Mouse (Mus musculus): ENCODE results near the gene Slit1. TPM values are rescaled to one million over a fixed set of nuclear protein-coding genes. Genes with fewer than 3 reads are reported as not detected.
A peak's percentile ranks its signal among the peaks of the same experiment; 100 is the strongest.

Gene Slit1
- polyA plus RNA-seq, 1 experiment from 2014 or later: 14.8 TPM

GRCm38 (mm10) chr19:41613325-41614087, 130.0 kb downstream of the Slit1 start:
- ATAC-seq (ENCODE audit: low FRiP score, low read depth): peak; percentile 70; the same call in 1 of the 2 replicates
- H3K4me1 ChIP-seq: peaks cover 44% of the 10 kb centered on the region
- H3K9me3 ChIP-seq: no peaks in the 10 kb centered on the region
- WGBS: 21% methylated on average over 16 of the region's 16 CpGs
- H3K27ac ChIP-seq (replicated peaks): no peak overlapping the region
- H3K4me2 ChIP-seq (replicated peaks): peak overlapping the region; percentile 43
- H3K4me3 ChIP-seq: peak overlapping the region; percentile 23; the same call in 1 of the 2 replicates
- no peaks in the 10 kb centered on the region for H3K36me3 ChIP-seq
- H3K27me3 ChIP-seq: peaks cover 25% of the 10 kb centered on the region
- H3K9ac ChIP-seq (replicated peaks): peak overlapping the region; percentile 17; the same call in 1 of the 2 replicates

- no peak for ATAC-seq (ENCODE audit: low FRiP score, low read depth)
- H3K9ac ChIP-seq (replicated peaks): no peak overlapping the region
- no peak overlapping the region for H3K27ac ChIP-seq (replicated peaks)
- no peak overlapping the region for H3K4me2 ChIP-seq (replicated peaks)
- no peaks in the 10 kb centered on the region for H3K9me3 ChIP-seq
- H3K4me1 ChIP-seq: peaks cover 32% of the 10 kb centered on the region
- 84% methylated on average over 6 of the region's 6 CpGs for WGBS
- H3K4me3 ChIP-seq: no peak overlapping the region
- H3K27me3 ChIP-seq: peaks cover 17% of the 10 kb centered on the region
- no peaks in the 10 kb centered on the region for H3K36me3 ChIP-seq
These were observed 131.8 kb downstream of the Slit1 start for GRCm38 (mm10) chr19:41611683-41612082.

GRCm38 (mm10) chr19:41606208-41606987, 137.1 kb downstream of the Slit1 start:
- Histone ChIP-seq H3K27me3 (no peaks in the 10 kb centered on the region), H3K9me3 (no peaks in the 10 kb centered on the region), H3K27ac (replicated peaks) (no peak overlapping the region), H3K36me3 (0 out of 2 replicates have a peak, but pooled peaks cover 5% of the 10 kb centered on the region), H3K4me2 (replicated peaks) (no peak overlapping the region), H3K4me3 (no peak overlapping the region), H3K4me1 (no peaks in the 10 kb centered on the region), H3K9ac (replicated peaks) (no peak overlapping the region)
- 80% methylated on average over 10 of the region's 10 CpGs for WGBS
- ATAC-seq (ENCODE audit: low FRiP score, low read depth): no peak

- H3K36me3 ChIP-seq: 0 out of 2 replicates have a peak, but pooled peaks cover 5% of the 10 kb centered on the region
- no peak overlapping the region for H3K4me3 ChIP-seq
- WGBS: 53% methylated on average over 11 of the region's 11 CpGs
- no peak overlapping the region for H3K4me2 ChIP-seq (replicated peaks)
- no peaks in the 10 kb centered on the region for H3K27me3 ChIP-seq
- H3K27ac ChIP-seq (replicated peaks): no peak overlapping the region; the same call in 1 of the 2 replicates
- H3K4me1 ChIP-seq: no peaks in the 10 kb centered on the region
- peak; percentile 30; the same call in 1 of the 2 replicates for ATAC-seq (ENCODE audit: low FRiP score, low read depth)
- no peaks in the 10 kb centered on the region for H3K9me3 ChIP-seq
- H3K9ac ChIP-seq (replicated peaks): no peak overlapping the region
These were observed 142.8 kb downstream of the Slit1 start for GRCm38 (mm10) chr19:41600647-41601046.

- Histone ChIP-seq H3K4me1 (no peaks in the 10 kb centered on the region), H3K4me2 (replicated peaks) (no peak overlapping the region), H3K36me3 (no peaks in the 10 kb centered on the region), H3K4me3 (no peak overlapping the region), H3K27ac (replicated peaks) (no peak overlapping the region), H3K9me3 (no peaks in the 10 kb centered on the region), H3K9ac (replicated peaks) (no peak overlapping the region), H3K27me3 (no peaks in the 10 kb centered on the region)
- whole genome bisulfite sequencing: 90% methylated on average over 6 of the region's 6 CpGs
- no peak for ATAC-seq (ENCODE audit: low FRiP score, low read depth)
These were observed 146.1 kb downstream of the Slit1 start for GRCm38 (mm10) chr19:41597170-41597894.

- Histone ChIP-seq H3K27ac (replicated peaks) (no peak overlapping the region), H3K4me1 (no peaks in the 10 kb centered on the region), H3K4me3 (no peak overlapping the region), H3K9ac (replicated peaks) (no peak overlapping the region), H3K9me3 (no peaks in the 10 kb centered on the region), H3K27me3 (no peaks in the 10 kb centered on the region), H3K4me2 (replicated peaks) (no peak overlapping the region), H3K36me3 (no peaks in the 10 kb centered on the region)
- 81% methylated on average over 12 of the region's 12 CpGs for WGBS
- ATAC-seq (ENCODE audit: low FRiP score, low read depth): no peak
These were observed 151.7 kb downstream of the Slit1 start for GRCm38 (mm10) chr19:41591808-41592207.

DNA sequence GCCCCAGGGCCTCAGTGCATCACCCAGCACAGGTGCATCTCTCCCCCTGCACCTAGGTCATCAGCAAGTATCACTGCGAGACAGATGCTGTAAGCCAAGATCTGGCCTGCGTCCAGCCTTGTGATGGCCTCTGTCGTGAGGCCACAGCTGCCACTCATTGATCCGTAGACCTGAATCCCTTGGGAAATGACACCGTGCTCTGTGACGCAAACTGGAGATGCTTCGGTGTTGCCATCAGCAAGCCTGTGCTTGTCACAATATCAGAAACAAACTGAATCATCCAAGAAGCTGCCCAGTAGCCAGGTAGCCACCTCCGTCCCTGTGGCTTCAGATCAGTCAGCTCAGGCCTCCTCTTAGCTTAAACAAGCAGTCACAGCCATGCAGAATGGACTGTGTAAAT, 153.8 kb downstream of the Slit1 start:
- ATAC-seq (ENCODE audit: low FRiP score, low read depth): no peak
- H3K4me3 ChIP-seq: no peak overlapping the region
- H3K4me1 ChIP-seq: no peaks in the 10 kb centered on the region
- H3K27ac ChIP-seq (replicated peaks): no peak overlapping the region
- no peak overlapping the region for H3K4me2 ChIP-seq (replicated peaks)
- H3K9ac ChIP-seq (replicated peaks): no peak overlapping the region
- no peaks in the 10 kb centered on the region for H3K9me3 ChIP-seq
- H3K36me3 ChIP-seq: peaks cover 21% of the 10 kb centered on the region
- WGBS: 80% methylated on average over 8 of the region's 8 CpGs
- no peaks in the 10 kb centered on the region for H3K27me3 ChIP-seq

- no peak overlapping the region for H3K4me3 ChIP-seq
- H3K27me3 ChIP-seq: no peaks in the 10 kb centered on the region
- ATAC-seq (ENCODE audit: low FRiP score, low read depth): no peak
- 84% methylated on average over 7 of the region's 7 CpGs for WGBS
- no peaks in the 10 kb centered on the region for H3K4me1 ChIP-seq
- no peak overlapping the region for H3K9ac ChIP-seq (replicated peaks)
- H3K36me3 ChIP-seq: peaks cover 26% of the 10 kb centered on the region
- no peak overlapping the region for H3K4me2 ChIP-seq (replicated peaks)
- H3K27ac ChIP-seq (replicated peaks): no peak overlapping the region
- H3K9me3 ChIP-seq: no peaks in the 10 kb centered on the region
These were observed 154.4 kb downstream of the Slit1 start for GRCm38 (mm10) chr19:41589026-41589425.

DNA sequence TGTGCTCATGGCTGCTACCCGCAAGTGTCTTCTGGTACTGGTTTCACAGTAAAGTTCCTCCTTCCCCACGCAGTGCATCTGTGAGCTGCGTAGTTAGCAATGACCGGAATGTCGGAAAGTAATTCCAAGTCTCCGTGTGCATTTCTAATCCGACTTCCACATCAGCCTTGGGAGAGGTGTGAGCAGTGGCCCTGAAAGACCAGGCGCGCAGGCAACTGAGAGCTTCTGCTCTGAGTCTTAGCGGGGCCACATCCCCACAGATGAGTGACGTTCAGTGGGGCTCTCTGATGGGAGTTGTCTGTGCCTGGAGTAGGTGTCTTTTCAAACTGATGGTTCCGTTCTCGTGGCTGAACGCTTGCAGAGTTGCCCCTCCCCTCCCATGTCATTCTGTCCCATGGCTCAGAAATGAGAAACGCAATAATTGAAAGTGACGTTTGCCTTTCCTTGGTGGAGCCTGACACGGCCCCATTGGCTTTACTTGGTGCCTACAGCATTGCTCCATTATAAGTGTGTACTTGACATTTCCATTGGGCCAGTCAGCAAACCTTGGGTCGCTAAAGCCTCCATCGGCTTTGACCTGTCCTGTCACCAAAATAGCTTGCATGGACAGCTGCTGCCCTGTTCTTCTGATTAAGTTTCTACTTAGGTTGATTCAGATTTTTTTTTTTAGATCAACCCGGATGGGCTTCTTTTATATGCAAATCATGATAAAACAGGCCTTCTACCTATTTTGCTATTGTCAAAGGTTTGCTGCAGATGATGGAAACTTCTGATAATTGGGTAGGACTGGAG, 155.8 kb downstream of the Slit1 start:
- H3K27ac ChIP-seq (replicated peaks): no peak overlapping the region
- H3K4me1 ChIP-seq: no peaks in the 10 kb centered on the region
- no peaks in the 10 kb centered on the region for H3K9me3 ChIP-seq
- H3K36me3 ChIP-seq: peaks cover 40% of the 10 kb centered on the region
- 88% methylated on average over 20 of the region's 20 CpGs for WGBS
- H3K9ac ChIP-seq (replicated peaks): no peak overlapping the region
- no peak overlapping the region for H3K4me2 ChIP-seq (replicated peaks)
- no peaks in the 10 kb centered on the region for H3K27me3 ChIP-seq
- ATAC-seq (ENCODE audit: low FRiP score, low read depth): no peak
- H3K4me3 ChIP-seq: no peak overlapping the region

GRCm38 (mm10) chr19:41586752-41587151, 156.7 kb downstream of the Slit1 start:
- no peak for ATAC-seq (ENCODE audit: low FRiP score, low read depth)
- H3K9ac ChIP-seq (replicated peaks): no peak overlapping the region
- H3K9me3 ChIP-seq: no peaks in the 10 kb centered on the region
- H3K4me2 ChIP-seq (replicated peaks): no peak overlapping the region
- H3K27me3 ChIP-seq: no peaks in the 10 kb centered on the region
- H3K4me1 ChIP-seq: no peaks in the 10 kb centered on the region
- H3K4me3 ChIP-seq: no peak overlapping the region
- no peak overlapping the region for H3K27ac ChIP-seq (replicated peaks)
- peaks cover 49% of the 10 kb centered on the region for H3K36me3 ChIP-seq
- 96% methylated on average over 10 of the region's 10 CpGs for WGBS

DNA sequence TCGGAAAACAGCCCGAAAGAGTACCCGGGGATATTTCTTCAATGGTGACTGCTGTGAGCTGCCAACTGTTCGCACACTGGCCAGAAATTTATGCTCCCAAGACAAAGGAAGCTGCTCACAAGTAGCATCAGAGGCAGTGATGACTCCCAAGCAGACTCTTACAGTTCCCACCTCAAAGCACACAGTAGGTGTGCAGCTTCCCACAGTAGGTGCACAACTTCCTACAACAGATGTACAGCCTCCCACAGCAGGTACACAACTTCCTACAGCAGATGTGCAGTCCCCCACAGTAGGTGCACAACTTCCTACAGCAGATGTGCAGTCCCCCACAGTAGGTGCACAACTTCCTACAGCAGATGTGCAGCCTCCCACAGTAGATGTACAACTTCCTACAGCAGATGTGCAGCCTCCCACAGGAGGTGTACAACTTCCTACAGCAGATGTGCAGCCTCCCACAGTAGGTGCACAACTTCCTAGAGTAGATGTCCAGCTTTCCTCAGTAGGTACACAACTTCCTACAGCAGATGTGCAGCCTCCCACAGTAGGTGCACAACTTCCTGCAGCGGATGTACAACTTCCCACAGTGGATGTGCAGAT, 160.4 kb downstream of the Slit1 start:
- no peak overlapping the region for H3K27ac ChIP-seq (replicated peaks)
- H3K4me2 ChIP-seq (replicated peaks): no peak overlapping the region
- ATAC-seq (ENCODE audit: low FRiP score, low read depth): no peak
- 98% methylated on average over 5 of the region's 5 CpGs for WGBS
- no peak overlapping the region for H3K4me3 ChIP-seq
- H3K9ac ChIP-seq (replicated peaks): no peak overlapping the region
- no peaks in the 10 kb centered on the region for H3K9me3 ChIP-seq
- peaks cover 51% of the 10 kb centered on the region for H3K36me3 ChIP-seq
- no peaks in the 10 kb centered on the region for H3K27me3 ChIP-seq
- no peaks in the 10 kb centered on the region for H3K4me1 ChIP-seq

All from midbrain, embryonic 12.5 days (tissue).